Mouse (Mus musculus) small intestine, adult 2 months (tissue): ENCODE data around the gene Thada.

Experiments used
- CTCF ChIP-seq: fragments of 200-500 bp; IDR thresholded peaks from 2 replicates; pipeline ENCODE4 v1.5.1; 2012; ENCODE audit warnings: low read depth, mild to moderate bottlenecking, control low read depth, inconsistent platforms, low read length, moderate library complexity, mixed read lengths; ENCODE audit not compliant: insufficient replicate concordance, insufficient read length; ENCODE audit errors: extremely low read depth
- POLR2A ChIP-seq: fragments of 200-500 bp; IDR thresholded peaks from 2 replicates; pipeline ENCODE4 v1.6.1; 2012; ENCODE audit warnings: low read depth, mild to moderate bottlenecking, control low read depth, inconsistent platforms, low read length, moderate library complexity

DNA sequence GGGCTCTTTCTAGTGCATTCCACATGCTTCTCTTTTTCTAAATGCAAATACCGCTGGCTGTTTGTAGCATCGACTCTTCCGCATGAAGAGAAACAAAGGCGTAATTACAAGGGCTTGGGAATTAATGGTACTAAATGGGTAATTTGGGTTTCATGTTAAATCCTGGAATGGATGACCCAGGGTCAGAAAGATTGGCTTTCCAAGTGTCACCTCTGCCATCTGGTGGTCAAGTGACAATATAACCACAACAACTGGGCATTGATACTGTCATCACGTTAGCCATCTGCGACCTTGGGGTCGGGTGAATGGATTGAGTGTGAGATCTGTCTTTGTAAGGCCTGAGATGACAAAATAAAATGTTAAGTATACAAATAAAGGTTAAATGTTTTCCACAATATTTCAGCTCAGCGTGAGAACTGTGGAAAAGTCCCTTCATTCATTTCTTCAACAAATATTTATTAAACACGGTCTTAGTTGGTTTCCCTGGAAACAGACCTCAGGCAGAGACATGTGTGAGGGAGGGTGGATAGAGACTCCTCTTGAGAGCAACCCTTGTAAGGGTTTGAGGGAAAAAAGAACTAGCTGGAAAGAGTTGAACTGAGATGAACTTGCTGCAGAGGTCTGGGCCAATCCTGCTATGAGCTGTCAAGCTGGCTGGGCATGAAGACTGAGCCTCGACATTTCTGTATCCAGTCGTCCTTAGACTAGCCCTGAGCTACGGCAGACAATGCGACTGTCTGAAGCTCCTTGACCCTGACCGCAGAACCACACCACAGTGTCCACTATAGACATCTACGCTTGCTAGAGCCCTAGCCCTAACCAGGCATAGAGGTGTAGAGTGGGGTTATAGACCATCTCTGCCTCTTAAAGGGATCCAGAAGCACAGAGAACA is 14.7 kb upstream of the Thada start:
- TF ChIP-seq CTCF = no peak
- no peak for TF ChIP-seq POLR2A
